Mouse (Mus musculus) hindbrain, embryonic 15.5 days (tissue): ENCODE data around the gene Tex2. TPM values are rescaled to one million over a fixed set of nuclear protein-coding genes. Genes with fewer than 3 reads are reported as not detected.
"Not testable (repeated sequence)": the region's sequence is repeated elsewhere in the genome, so short reads cannot be mapped to it uniquely, and the experiment has no call there.

ENCODE experiments used
- ATAC-seq: fragments of 200-750 bp; cut with Nextera tagmentation; 2 replicates; pipeline ENCODE4 v1.8.0; 2017; ENCODE audit warnings: low read depth, moderate number of reproducible peaks, moderate TSS enrichment; ENCODE audit not compliant: low FRiP score
- H3K27ac ChIP-seq: fragments of 300-500 bp; sonication (generic); replicated peaks from 2 replicates; pipeline ENCODE4 v1.5.1; 2015; ENCODE audit warnings: mild to moderate bottlenecking, inconsistent platforms
- H3K27me3 ChIP-seq: fragments of 300-500 bp; sonication (generic); 2 replicates; pipeline ENCODE4 v1.6.1; 2015; ENCODE audit warnings: control low read depth, inconsistent platforms
- H3K36me3 ChIP-seq: fragments of 300-500 bp; sonication (generic); 2 replicates; pipeline ENCODE4 v1.6.1; 2015; ENCODE audit warnings: control low read depth, inconsistent platforms
- H3K4me1 ChIP-seq: fragments of 300-500 bp; sonication (generic); replicated peaks from 2 replicates; pipeline ENCODE4 v1.6.1; 2015; ENCODE audit warnings: control low read depth, inconsistent platforms
- H3K4me2 ChIP-seq: fragments of 300-500 bp; sonication (generic); 2 replicates; pipeline ENCODE4 v1.6.1; 2015; ENCODE audit warnings: moderate library complexity, mild to moderate bottlenecking, inconsistent platforms
- H3K4me3 ChIP-seq: fragments of 300-500 bp; sonication (generic); 2 replicates; pipeline ENCODE4 v1.5.1; 2015; ENCODE audit warnings: mild to moderate bottlenecking, inconsistent platforms
- H3K9ac ChIP-seq: fragments of 300-500 bp; sonication (generic); 2 replicates; pipeline ENCODE4 v1.6.1; 2015; ENCODE audit warnings: inconsistent platforms
- H3K9me3 ChIP-seq: fragments of 300-500 bp; sonication (generic); 2 replicates; pipeline ENCODE4 v1.6.1; 2016; ENCODE audit warnings: control low read depth, inconsistent platforms
- WGBS: fragments of 180-500 bp; shearing (Covaris S2); methylation state at CpG from one replicate; pipeline ENCODE4 v1.1.7; 2015; 5-methylcytosine and 5-hydroxymethylcytosine counted together
- polyA plus RNA-seq: library from polyadenylated mRNA; unstranded; fragments of >200 nt; fragmentation: Nextera tagmentation; extraction: Ambion mirVana; gene quantifications from 2 replicates; pipeline ENCODE4 v1.2.1, GENCODE M21; 2015

The Tex2 gene
- polyA plus RNA-seq, 1 experiment from 2014 or later = 32.2 TPM

DNA sequence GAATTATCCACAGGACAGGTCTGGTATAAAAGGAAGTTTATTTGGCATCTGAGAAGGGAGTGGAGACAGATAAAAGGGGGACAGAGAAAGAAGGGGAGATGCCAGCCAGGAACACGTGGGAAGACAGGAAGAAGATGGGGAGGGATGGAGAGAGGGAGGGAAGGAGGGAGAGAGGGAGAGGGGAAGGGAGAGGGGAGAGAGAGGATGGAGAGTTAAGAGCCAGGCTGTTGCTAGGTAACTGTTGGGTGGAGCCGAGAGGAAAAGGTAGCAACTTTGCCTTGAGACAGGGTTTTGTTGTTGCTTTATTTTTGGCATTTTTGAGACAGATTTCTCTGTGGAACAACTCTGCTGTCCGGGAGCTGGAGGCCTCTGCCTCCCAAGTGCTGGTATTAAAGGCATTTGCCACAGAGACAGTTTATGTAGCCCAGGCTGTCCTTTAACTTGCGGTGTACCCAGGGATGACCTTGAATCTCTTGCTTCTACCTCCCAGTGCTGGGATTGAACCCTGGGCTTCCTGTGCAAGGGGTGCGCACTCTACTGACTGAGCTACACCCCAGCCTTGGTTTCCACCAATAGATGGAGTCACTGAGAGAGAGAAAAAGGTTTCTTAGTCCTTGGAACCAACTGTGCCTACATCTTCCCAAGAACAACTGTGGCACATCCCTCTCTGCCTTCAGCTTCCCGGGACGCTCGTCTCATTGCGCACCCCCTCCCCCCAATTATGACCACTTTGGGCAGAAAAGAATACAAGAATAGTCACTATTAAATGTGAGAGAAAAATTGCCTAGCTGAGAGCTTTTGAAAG is 25.5 kb upstream of the Tex2 start:
- 35% methylated on average over 9 of the region's 9 CpGs for WGBS
- Histone ChIP-seq H3K36me3 (no peaks in the 10 kb centered on the region), H3K4me3 (no peak overlapping the region), H3K9ac (no peak overlapping the region), H3K27me3 (no peaks in the 10 kb centered on the region), H3K4me1 (peaks cover 19% of the 10 kb centered on the region), H3K27ac (no peak overlapping the region; the same call in 1 of the 2 replicates), H3K4me2 (no peak overlapping the region), H3K9me3 (no peaks in the 10 kb centered on the region)
- no peak for ATAC-seq

DNA sequence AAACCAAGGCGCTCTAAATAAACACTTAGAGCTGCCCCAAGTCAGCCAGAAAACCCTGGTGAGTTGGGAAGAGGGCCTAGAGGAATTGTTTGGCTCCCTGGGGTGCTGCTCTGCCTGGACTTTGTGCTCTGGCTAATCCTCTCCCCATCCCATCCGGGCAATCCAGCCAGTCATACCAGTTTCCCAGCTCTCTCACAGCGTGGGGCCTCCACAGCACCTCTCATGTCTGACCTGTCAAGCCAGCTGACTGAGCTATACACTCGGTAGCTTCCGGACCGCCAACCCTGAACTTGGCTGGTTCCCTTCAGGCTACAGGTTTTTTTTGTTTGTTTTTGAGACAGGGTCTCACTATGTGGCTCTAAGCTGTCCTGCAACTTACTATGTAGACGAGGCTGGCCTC is 24.5 kb upstream of the Tex2 start:
- H3K9ac ChIP-seq = no peak overlapping the region
- WGBS = 16% methylated on average over 7 of the region's 7 CpGs
- ATAC-seq = no peak
- no peaks in the 10 kb centered on the region for H3K9me3 ChIP-seq
- H3K36me3 ChIP-seq = no peaks in the 10 kb centered on the region
- H3K4me3 ChIP-seq = no peak overlapping the region
- no peak overlapping the region for H3K4me2 ChIP-seq
- H3K27ac ChIP-seq = no peak overlapping the region
- H3K4me1 ChIP-seq = peaks cover 19% of the 10 kb centered on the region
- no peaks in the 10 kb centered on the region for H3K27me3 ChIP-seq

- no peaks in the 10 kb centered on the region for H3K27me3 ChIP-seq
- peaks cover 19% of the 10 kb centered on the region for H3K4me1 ChIP-seq
- WGBS = 57% methylated on average over 2 of the region's 2 CpGs
- no peak overlapping the region for H3K4me3 ChIP-seq
- ATAC-seq = no peak
- H3K9ac ChIP-seq = no peak overlapping the region
- no peak overlapping the region for H3K27ac ChIP-seq
- H3K4me2 ChIP-seq = no peak overlapping the region
- H3K36me3 ChIP-seq = no peaks in the 10 kb centered on the region
- no peaks in the 10 kb centered on the region for H3K9me3 ChIP-seq
These were observed 22.7 kb upstream of the Tex2 start for GRCm38 (mm10) chr11:106635946-106636345.

- H3K4me2 ChIP-seq, H3K9ac ChIP-seq, H3K9me3 ChIP-seq, H3K27me3 ChIP-seq, H3K4me3 ChIP-seq, H3K36me3 ChIP-seq, H3K27ac ChIP-seq, ATAC-seq: not testable (repeated sequence)
- 94% methylated on average over 3 of the region's 3 CpGs for WGBS
- H3K4me1 ChIP-seq = peaks cover 13% of the 10 kb centered on the region
These were observed 21.0 kb upstream of the Tex2 start for GRCm38 (mm10) chr11:106634175-106634574.

- Histone ChIP-seq H3K4me3 (no peak overlapping the region), H3K4me1 (0 out of 2 replicates have a peak, but pooled peaks cover 6% of the 10 kb centered on the region), H3K9ac (no peak overlapping the region), H3K36me3 (no peaks in the 10 kb centered on the region), H3K27ac (no peak overlapping the region), H3K4me2 (no peak overlapping the region), H3K9me3 (no peaks in the 10 kb centered on the region), H3K27me3 (no peaks in the 10 kb centered on the region)
- no peak for ATAC-seq
- WGBS = 83% methylated on average over 2 of the region's 2 CpGs
These were observed 20.2 kb upstream of the Tex2 start for GRCm38 (mm10) chr11:106633456-106633855.

DNA sequence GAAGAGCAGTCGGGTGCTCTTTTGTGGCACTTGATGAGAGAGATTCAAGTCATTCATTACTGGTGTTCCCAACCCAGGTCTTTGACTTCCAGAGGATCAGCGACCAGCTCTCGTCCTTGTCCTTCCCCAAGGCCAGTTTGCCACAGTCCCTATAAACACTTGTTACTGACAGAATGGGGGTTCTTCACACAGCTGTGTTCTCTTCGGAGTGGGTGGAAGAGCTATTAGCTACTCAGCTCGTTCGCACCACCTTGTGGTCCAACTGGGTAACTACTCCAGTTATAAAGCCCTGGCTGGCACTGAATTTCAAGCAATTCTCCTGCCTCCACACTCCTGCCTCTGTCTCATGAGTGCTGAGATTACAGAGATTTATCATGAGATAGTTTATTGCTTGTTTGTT is 14.5 kb upstream of the Tex2 start:
- Histone ChIP-seq H3K4me2 (no peak overlapping the region), H3K27me3 (no peaks in the 10 kb centered on the region), H3K9ac (no peak overlapping the region), H3K27ac (no peak overlapping the region), H3K4me3 (no peak overlapping the region), H3K4me1 (no peaks in the 10 kb centered on the region), H3K36me3 (no peaks in the 10 kb centered on the region), H3K9me3 (no peaks in the 10 kb centered on the region)
- no peak for ATAC-seq
- WGBS = 24% methylated on average over 6 of the region's 6 CpGs

DNA sequence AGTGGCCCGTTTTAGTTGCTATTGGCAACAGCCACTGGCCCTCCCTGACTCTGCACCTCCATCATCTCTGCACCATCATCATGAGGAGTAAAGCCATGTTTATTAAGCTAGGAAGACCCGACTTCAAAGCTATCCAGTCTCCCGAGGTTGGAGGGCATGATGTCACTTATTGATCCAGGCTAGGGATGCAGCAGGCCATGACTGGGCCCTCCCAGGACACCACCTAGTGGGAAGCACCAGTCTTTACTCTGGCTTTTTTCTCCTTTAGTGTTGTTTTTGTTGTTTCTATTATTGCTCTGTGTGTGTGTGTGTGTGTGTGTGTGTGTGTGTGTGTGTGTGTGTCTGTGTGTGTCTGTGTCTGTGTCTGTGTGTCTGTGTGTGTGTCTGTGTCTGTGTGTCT is 12.4 kb upstream of the Tex2 start:
- H3K4me2 ChIP-seq = no peak overlapping the region
- WGBS = 46% methylated on average over 3 of the region's 3 CpGs

GRCm38 (mm10) chr11:106623629-106624028 is 10.4 kb upstream of the Tex2 start:
- 84% methylated on average over 2 of the region's 2 CpGs for WGBS
- Histone ChIP-seq H3K4me2 (no peak overlapping the region), H3K4me1 (no peaks in the 10 kb centered on the region), H3K9ac (no peak overlapping the region), H3K36me3 (no peaks in the 10 kb centered on the region), H3K9me3 (no peaks in the 10 kb centered on the region), H3K4me3 (no peak overlapping the region), H3K27me3 (no peaks in the 10 kb centered on the region), H3K27ac (no peak overlapping the region)
- no peak for ATAC-seq

More for the DNA sequence above, 12.4 kb upstream of the Tex2 start:
- ATAC-seq = no peak
- H3K4me3 ChIP-seq = no peak overlapping the region
- H3K4me1 ChIP-seq = no peaks in the 10 kb centered on the region
- H3K27me3 ChIP-seq = no peaks in the 10 kb centered on the region
- no peaks in the 10 kb centered on the region for H3K36me3 ChIP-seq
- no peak overlapping the region for H3K9ac ChIP-seq
- no peaks in the 10 kb centered on the region for H3K9me3 ChIP-seq
- H3K27ac ChIP-seq = no peak overlapping the region

DNA sequence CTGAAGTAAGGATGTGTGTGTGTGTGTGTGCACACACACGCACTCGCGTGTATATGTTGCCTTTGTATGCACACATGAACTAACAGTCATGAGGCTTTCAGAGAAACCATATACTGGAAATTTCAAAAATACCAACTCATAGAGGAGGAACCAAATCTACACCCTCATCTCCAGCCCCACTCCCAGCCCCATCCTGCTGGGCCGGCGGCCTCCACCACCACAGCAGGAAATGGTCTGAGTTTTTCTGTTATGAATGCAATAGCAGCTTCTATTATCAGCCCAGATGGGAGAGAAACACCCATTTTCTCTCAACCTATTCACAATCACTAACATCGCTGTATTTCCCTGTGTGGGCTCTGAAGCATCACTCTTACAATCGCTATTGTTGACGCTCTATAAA is 8.8 kb upstream of the Tex2 start:
- no peak for ATAC-seq

GRCm38 (mm10) chr11:106618768-106619167 is 5.5 kb upstream of the Tex2 start:
- not testable (repeated sequence) for H3K9me3 ChIP-seq, H3K4me3 ChIP-seq, H3K36me3 ChIP-seq, H3K4me1 ChIP-seq, ATAC-seq, H3K27ac ChIP-seq, H3K9ac ChIP-seq, H3K4me2 ChIP-seq, H3K27me3 ChIP-seq
- 88% methylated on average over 4 of the region's 4 CpGs for WGBS

More for the DNA sequence above, 8.8 kb upstream of the Tex2 start:
- no peaks in the 10 kb centered on the region for H3K9me3 ChIP-seq
- H3K27ac ChIP-seq = no peak overlapping the region
- no peaks in the 10 kb centered on the region for H3K36me3 ChIP-seq
- no peaks in the 10 kb centered on the region for H3K27me3 ChIP-seq
- H3K4me1 ChIP-seq = no peaks in the 10 kb centered on the region
- H3K4me3 ChIP-seq = no peak overlapping the region
- H3K9ac ChIP-seq = no peak overlapping the region
- 86% methylated on average over 8 of the region's 8 CpGs for WGBS
- H3K4me2 ChIP-seq = no peak overlapping the region

GRCm38 (mm10) chr11:106617821-106618580 is 4.8 kb upstream of the Tex2 start:
- no peaks in the 10 kb centered on the region for H3K9me3 ChIP-seq
- H3K27me3 ChIP-seq = no peaks in the 10 kb centered on the region
- H3K9ac ChIP-seq = no peak overlapping the region
- H3K36me3 ChIP-seq = no peaks in the 10 kb centered on the region
- 84% methylated on average over 13 of the region's 13 CpGs for WGBS
- peaks cover 4% of the 10 kb centered on the region for H3K4me1 ChIP-seq
- H3K4me3 ChIP-seq = no peak overlapping the region
- H3K27ac ChIP-seq = no peak overlapping the region
- H3K4me2 ChIP-seq = no peak overlapping the region
- ATAC-seq = no peak

DNA sequence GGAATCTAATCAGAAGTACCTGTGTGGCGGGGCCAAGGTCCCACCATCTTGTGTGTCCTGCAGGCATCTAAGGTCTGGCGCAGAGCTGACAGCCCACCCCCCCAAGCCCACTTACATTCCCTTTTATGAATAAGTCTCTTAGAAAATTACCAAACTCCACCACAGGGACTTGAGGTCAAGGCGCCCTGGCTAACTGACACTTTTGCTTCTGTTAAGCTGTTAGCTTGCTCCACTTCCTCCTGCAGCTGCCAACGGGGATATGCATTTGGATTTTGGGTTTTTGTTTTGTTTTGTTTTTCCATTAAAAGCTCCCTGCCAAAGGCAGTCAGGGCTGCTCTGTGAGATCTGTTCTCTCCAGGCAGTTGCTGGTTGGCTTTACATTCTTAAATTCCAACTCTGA is 2.3 kb upstream of the Tex2 start:
- no peak overlapping the region for H3K27ac ChIP-seq
- H3K4me1 ChIP-seq = peaks cover 19% of the 10 kb centered on the region
- no peaks in the 10 kb centered on the region for H3K36me3 ChIP-seq
- no peak overlapping the region for H3K9ac ChIP-seq
- H3K9me3 ChIP-seq = no peaks in the 10 kb centered on the region
- no peaks in the 10 kb centered on the region for H3K27me3 ChIP-seq
- ATAC-seq = no peak
- H3K4me2 ChIP-seq = no peak overlapping the region
- WGBS = 79% methylated on average over 4 of the region's 4 CpGs
- no peak overlapping the region for H3K4me3 ChIP-seq
